Mouse (Mus musculus): ENCODE measurements around the gene Eif4g3.

Eif4g3 gene

GRCm38 (mm10) chr4:137991240-137991639, 1.6 kb upstream of the Eif4g3 start:
- no peak for DNase-seq

DNA sequence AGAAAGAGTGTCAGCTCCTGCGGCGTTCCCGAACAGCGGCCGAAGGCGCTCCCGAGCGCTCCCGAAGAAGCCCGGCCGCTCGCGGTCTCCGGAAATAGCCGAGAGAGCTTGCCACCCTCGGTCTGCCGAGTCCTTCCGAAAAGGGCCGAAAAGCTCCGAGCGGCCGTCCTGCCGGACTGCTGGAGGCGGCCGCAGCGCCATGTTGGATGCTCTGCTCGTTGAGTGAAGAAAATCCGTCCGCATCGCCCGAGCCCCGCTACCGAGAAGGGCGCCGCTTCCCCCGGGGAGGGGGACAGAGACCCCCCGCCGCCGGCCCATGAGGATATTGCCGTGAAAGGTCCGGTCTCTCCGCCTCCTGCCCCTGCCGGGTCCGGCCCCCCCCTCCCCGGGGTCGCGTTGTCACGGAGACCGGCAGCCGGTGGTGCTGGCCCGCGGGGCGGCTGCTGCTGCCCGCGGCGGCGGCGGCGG, 503 bp downstream of the Eif4g3 start:
- DNase-seq = peak; percentile 100

- DNase-seq = peak; percentile 52
These were observed 1.2 kb downstream of the Eif4g3 start for GRCm38 (mm10) chr4:137993821-137994561.

- no peak for DNase-seq
These were observed 1.9 kb downstream of the Eif4g3 start for GRCm38 (mm10) chr4:137994562-137995336.

GRCm38 (mm10) chr4:137995399-137995798, 2.6 kb downstream of the Eif4g3 start:
- no peak for DNase-seq

DNA sequence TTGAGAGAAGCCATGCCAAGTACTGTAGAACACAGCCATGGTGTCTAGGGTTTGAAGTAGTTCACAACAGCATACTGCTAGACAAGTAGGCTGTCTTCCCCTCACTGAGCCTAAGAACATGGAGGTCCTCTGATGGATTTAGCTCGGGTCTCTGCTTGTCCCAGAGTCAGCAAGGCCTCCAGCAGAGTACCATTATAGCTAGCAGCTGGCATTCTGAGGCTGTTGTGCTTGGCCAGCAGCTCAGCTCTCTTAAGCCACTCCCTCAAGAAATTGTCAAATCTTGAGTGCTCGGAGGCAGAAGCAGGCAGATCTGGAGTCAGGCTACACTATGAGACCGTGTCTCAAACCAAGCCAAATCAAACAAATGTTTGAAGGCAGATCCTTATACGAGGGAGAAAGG, 5.4 kb downstream of the Eif4g3 start:
- DNase-seq = no peak

- DNase-seq = peak; percentile 33
These were observed 7.9 kb downstream of the Eif4g3 start for GRCm38 (mm10) chr4:138000682-138001081.

DNA sequence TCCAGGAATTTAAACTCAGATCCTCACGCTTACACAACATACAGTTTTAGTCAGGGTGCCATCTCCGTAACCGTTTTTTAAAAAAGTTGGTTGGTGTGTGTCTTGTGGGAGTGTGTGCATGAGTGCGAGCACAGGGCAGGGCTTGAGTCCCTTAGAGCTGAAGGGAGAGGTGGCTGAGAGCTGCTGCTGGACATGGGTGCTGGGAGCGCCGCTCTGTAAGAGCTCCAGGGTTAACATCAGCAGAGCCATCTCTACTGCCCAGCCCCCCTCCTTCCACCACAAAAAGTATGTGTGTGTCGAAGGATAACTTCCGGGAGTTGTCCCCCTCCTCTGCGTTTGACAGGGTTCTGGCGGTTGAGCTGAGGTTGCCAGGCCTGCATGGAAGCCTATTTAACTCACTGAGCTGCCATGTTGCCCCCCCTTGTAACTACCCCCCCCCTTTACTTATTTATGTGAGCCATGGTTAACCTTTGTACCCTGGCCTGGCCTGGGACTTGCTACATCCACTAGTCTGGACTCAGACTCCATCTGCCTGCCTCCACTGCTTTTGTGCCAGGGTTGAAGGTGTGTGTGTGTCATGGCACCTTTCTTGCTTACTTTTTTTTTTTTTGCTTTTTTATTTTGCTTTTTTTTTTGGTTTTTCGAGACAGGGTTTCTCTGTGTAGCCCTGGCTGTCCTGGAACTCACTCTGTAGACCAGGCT, 11.2 kb downstream of the Eif4g3 start:
- no peak for DNase-seq

DNA sequence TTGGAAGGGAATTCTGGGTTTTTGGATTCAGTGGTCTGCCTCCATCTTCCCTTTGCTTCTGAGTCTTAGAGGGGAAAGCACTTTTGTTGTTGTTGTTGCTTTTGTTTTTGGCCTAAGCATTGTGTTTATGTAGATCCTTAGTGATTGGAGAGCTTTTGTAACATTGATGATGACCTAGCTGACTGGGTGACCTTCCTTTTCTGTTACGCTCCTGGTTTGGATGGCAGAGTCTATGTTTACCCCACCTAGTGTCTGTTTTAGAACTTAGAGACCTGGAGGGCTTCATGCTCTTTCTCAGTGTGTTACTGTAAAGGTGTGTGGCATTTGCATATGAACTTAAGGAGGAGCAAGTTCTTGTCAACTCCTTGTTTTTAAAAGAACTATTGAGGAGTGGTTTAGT, 13.0 kb downstream of the Eif4g3 start:
- no peak for DNase-seq

- DNase-seq = no peak
These were observed 14.3 kb downstream of the Eif4g3 start for GRCm38 (mm10) chr4:138006951-138007613.

- DNase-seq = no peak
These were observed 15.8 kb downstream of the Eif4g3 start for GRCm38 (mm10) chr4:138008646-138009045.

GRCm38 (mm10) chr4:138009786-138010502, 17.1 kb downstream of the Eif4g3 start:
- no peak for DNase-seq

GRCm38 (mm10) chr4:138013723-138014479, 21.1 kb downstream of the Eif4g3 start:
- DNase-seq = no peak

GRCm38 (mm10) chr4:138015966-138016365, 23.1 kb downstream of the Eif4g3 start:
- no peak for DNase-seq

- no peak for DNase-seq
These were observed 24.3 kb downstream of the Eif4g3 start for GRCm38 (mm10) chr4:138017085-138017637.

DNA sequence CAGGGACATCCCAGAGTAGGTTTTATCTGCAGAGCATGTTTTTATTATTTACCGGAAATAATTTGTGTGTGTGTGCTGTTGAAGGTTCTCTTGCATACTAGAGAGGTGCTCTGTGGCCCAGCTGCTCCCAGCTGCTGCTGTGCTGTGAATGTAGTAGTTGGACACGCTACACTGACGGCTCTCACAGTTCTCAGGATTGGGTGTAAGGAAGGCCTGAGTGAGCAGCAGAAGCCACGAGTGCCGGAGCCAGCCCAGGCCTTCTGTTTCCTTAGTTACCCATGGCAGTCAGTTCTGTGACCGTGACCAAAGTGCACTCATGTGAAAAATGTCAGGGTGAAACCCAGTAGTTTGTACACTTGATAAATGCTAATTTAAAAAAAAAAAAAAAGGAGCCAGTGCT, 25.2 kb downstream of the Eif4g3 start:
- no peak for DNase-seq

DNA sequence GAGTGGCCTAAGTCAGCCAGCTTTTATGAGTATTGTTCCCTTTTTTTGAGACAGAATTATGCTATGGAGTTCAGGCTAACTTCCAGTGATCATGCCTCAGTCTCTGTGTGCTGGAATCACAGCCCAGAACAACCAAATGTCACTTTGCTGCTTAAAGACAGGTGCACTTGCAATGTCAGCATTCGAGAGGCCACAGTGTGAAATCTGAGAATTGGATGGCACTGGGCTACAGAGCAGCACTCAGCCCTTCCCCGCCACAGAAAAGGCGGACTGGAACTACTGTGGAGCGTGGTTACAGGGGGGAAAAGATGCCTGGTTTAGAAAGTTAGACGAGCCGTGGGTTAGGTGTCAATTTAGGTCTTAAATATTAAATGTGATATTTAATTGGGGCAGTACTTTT, 27.4 kb downstream of the Eif4g3 start:
- no peak for DNase-seq

DNA sequence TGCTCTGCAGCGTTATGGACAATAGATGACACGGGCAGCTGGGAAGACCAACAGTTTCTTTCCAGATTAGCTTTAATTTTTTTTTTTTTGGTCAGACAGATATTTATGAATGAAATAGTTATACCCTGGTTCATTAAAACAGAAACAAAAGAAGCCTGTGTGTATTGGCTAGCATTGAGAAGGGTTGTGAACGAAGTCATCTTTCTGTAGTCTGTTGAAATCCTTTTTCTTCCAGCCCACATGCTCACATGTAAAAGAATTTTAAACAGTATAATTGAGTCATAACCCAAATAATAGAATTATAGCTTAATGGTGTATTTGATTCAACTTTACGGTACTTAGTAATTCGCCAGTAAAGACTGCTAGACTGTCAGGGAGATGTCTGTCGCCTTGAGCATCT, 28.8 kb downstream of the Eif4g3 start:
- no peak for DNase-seq

DNA sequence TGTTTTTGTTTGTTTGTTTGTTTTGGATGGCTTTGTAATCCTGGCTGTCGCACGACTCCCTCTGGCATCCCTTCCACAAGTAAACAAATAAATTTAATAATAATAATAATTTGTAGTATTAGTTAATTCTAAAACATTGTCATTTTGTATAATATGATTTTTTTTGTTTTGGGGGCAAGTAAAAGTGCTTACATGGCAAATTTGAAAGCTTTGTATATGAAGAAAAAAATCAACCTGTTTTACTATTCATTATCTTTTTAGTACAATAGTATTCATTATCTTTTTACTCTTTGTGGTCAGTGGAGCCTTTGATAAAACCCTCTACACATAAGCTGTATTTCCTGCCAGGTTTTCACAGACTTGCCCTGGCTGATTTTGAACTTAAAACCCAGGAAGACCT, 29.9 kb downstream of the Eif4g3 start:
- DNase-seq = no peak

GRCm38 (mm10) chr4:138023403-138024100, 30.7 kb downstream of the Eif4g3 start:
- DNase-seq = no peak

- no peak for DNase-seq
These were observed 36.3 kb downstream of the Eif4g3 start for GRCm38 (mm10) chr4:138029168-138029567.
